Mouse (Mus musculus) forebrain, embryonic 14.5 days (tissue): ENCODE results near the gene Hyls1. TPM values are rescaled to one million over a fixed set of nuclear protein-coding genes. Genes with fewer than 3 reads are reported as not detected.
A peak's percentile ranks its signal among the peaks of the same experiment; 100 is the strongest.

Source experiments
- ATAC-seq: fragments of 200-750 bp; cut with Nextera tagmentation; 2 replicates; pipeline ENCODE4 v1.8.0; 2017; ENCODE audit warnings: mild to moderate bottlenecking, moderate library complexity
- DNase-seq: peaks from one replicate; pipeline ENCODE4 v3.0.0-alpha.2; 2015; ENCODE audit warnings: low spot score
- H3K27ac ChIP-seq: fragments of 300-500 bp; sonication (generic); 2 replicates; pipeline ENCODE4 v1.5.1; 2014; ENCODE audit warnings: low read depth, mild to moderate bottlenecking, control low read depth, low read length, moderate library complexity
- H3K27me3 ChIP-seq: fragments of 300-500 bp; sonication (generic); replicated peaks from 2 replicates; pipeline ENCODE4 v1.6.1; 2014; ENCODE audit warnings: low read length, control low read depth, mixed read lengths; ENCODE audit not compliant: control insufficient read depth, insufficient read depth
- H3K36me3 ChIP-seq: fragments of 300-500 bp; sonication (generic); 2 replicates; pipeline ENCODE4 v1.6.1; 2014; ENCODE audit warnings: low read length, control low read depth; ENCODE audit not compliant: control insufficient read depth, insufficient read depth
- H3K4me1 ChIP-seq: fragments of 300-500 bp; sonication (generic); 2 replicates; pipeline ENCODE4 v1.6.1; 2014; ENCODE audit warnings: antibody characterized with exemption, low read length, control low read depth; ENCODE audit not compliant: control insufficient read depth, insufficient read depth
- H3K4me2 ChIP-seq: fragments of 300-500 bp; sonication (generic); 2 replicates; pipeline ENCODE4 v1.6.1; 2014; ENCODE audit warnings: mild to moderate bottlenecking, control low read depth, low read length
- H3K4me3 ChIP-seq: fragments of 300-500 bp; sonication (generic); 2 replicates; pipeline ENCODE4 v1.5.1; 2014; ENCODE audit warnings: low read depth, low read length, control low read depth
- H3K9ac ChIP-seq: fragments of 300-500 bp; sonication (generic); 2 replicates; pipeline ENCODE4 v1.6.1; 2014; ENCODE audit warnings: mild to moderate bottlenecking, low read length, control low read depth, moderate library complexity
- H3K9me3 ChIP-seq: fragments of 300-500 bp; sonication (generic); replicated peaks from 2 replicates; pipeline ENCODE4 v1.6.1; 2016; ENCODE audit warnings: low read length, control low read depth, mixed read lengths; ENCODE audit not compliant: control insufficient read depth
- WGBS: fragments of 180-500 bp; shearing (Covaris S2); extraction: QIAGEN DNeasy Blood & Tissue Kit; methylation state at CpG from one replicate; pipeline ENCODE4 v1.1.7; 2014; 5-methylcytosine and 5-hydroxymethylcytosine counted together
- polyA plus RNA-seq: library from polyadenylated mRNA; unstranded; fragments of >200 nt; fragmentation: Nextera tagmentation; extraction: Ambion mirVana; gene quantifications from 2 replicates; pipeline ENCODE4 v1.2.1, GENCODE M21; 2014

Gene Hyls1
- polyA plus RNA-seq, 1 experiment from 2014 or later = 26.1 TPM

- H3K4me2 ChIP-seq = no peak overlapping the region
- peaks cover 15% of the 10 kb centered on the region for H3K4me1 ChIP-seq
- H3K4me3 ChIP-seq = no peak overlapping the region
- DNase-seq (peak; percentile 49), ATAC-seq (peak; percentile 27; the same call in 1 of the 2 replicates)
- no peaks in the 10 kb centered on the region for H3K36me3 ChIP-seq
- 65% methylated on average over 1 of the region's 1 CpGs for WGBS
- H3K9me3 ChIP-seq = no peaks in the 10 kb centered on the region
- no peaks in the 10 kb centered on the region for H3K27me3 ChIP-seq
- H3K27ac ChIP-seq = peak overlapping the region; percentile 41; the same call in 1 of the 2 replicates
- H3K9ac ChIP-seq = no peak overlapping the region
Observed at GRCm38 (mm10) chr9:35522821-35523515, 47.2 kb downstream of the Hyls1 start.

DNA sequence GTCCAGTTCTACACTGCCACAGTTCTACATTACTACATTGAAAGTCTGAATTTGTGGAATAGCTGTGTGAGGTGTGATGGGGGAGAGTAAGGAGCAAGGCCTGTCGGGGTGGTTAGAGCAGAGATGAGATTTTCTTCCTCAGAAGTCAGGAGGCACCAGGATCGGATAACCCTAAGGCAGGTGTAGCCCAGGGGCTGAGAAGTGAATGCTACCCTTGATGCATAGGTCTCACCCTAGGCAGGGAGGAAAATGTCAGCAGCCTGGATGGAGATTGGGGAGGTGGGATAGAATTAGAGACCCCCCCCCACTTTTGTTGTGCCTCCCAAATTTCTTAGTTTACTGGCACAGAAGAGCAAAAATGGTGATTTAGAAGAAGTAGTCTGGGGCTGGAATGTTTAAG lies 48.0 kb downstream of the Hyls1 start:
- ATAC-seq (no peak), DNase-seq (no peak)
- H3K27ac ChIP-seq = no peak overlapping the region
- H3K9me3 ChIP-seq = no peaks in the 10 kb centered on the region
- H3K27me3 ChIP-seq = no peaks in the 10 kb centered on the region
- no peak overlapping the region for H3K4me2 ChIP-seq
- H3K4me1 ChIP-seq = peaks cover 15% of the 10 kb centered on the region
- H3K36me3 ChIP-seq = no peaks in the 10 kb centered on the region
- no peak overlapping the region for H3K4me3 ChIP-seq
- H3K9ac ChIP-seq = no peak overlapping the region
- 76% methylated on average over 2 of the region's 2 CpGs for WGBS

DNA sequence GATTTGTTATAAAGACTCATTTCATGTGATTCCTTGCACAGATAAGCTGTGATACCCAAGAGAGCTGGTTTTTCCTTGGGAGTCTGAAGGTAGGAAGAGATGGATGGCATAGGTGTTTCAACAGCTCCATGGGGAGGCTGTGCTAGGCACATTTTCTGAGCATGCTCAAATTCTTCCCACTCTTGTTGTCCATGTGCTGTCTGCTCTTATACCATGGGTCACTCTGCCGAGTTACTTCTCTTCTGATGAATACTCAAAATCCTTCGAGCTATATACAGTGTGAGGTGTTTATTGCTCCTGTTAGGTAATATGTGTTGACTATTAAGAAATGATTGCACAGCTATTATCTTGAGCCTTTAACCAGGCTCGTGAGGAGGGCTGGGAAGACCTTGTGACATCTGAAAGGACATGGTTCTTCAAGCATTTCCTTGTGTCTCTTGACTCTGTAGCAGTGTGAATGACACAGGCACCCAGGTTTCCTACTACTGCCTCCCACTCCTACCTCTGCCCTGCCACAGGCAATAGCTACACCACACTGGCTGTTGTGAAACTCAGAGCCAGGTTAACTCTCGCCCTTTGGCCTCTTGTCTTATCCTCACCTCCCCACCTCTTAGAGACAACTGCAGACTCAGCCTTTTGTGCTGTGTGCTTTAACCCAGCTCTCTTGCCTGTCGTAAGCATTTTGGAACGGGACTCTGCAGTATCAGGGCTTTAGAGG lies 49.4 kb downstream of the Hyls1 start:
- no peak for DNase-seq
- WGBS = 86% methylated on average over 6 of the region's 6 CpGs
- peaks cover 15% of the 10 kb centered on the region for H3K4me1 ChIP-seq

GRCm38 (mm10) chr9:35518169-35518568 lies 52.0 kb downstream of the Hyls1 start, which contains the start of gene Gm1113:
Gene Gm1113 (minus strand): TSS chr9:35518269.
- H3K27me3 ChIP-seq = no peaks in the 10 kb centered on the region
- no peak within 1 kb of the TSS for H3K9ac ChIP-seq
- H3K36me3 ChIP-seq = no peaks in the 10 kb centered on the region
- H3K4me3 ChIP-seq = no peak within 1 kb of the TSS
- H3K4me1 ChIP-seq = peaks cover 5% of the 10 kb centered on the region
- ATAC-seq = no peak
- 80% methylated on average over 3 of the region's 3 CpGs for WGBS
- H3K4me2 ChIP-seq = no peak within 1 kb of the TSS
- no peaks in the 10 kb centered on the region for H3K9me3 ChIP-seq
- no peak for DNase-seq
- H3K27ac ChIP-seq = no peak within 1 kb of the TSS

More for the DNA sequence above, 49.4 kb downstream of the Hyls1 start:
- no peak overlapping the region for H3K27ac ChIP-seq
- no peak overlapping the region for H3K9ac ChIP-seq
- no peaks in the 10 kb centered on the region for H3K27me3 ChIP-seq
- no peak overlapping the region for H3K4me2 ChIP-seq
- H3K4me3 ChIP-seq = no peak overlapping the region
- no peaks in the 10 kb centered on the region for H3K9me3 ChIP-seq
- no peak for ATAC-seq
- no peaks in the 10 kb centered on the region for H3K36me3 ChIP-seq

- H3K27me3 ChIP-seq = no peaks in the 10 kb centered on the region
- ATAC-seq (no peak), DNase-seq (no peak)
- H3K4me1 ChIP-seq = no peaks in the 10 kb centered on the region
- H3K4me2 ChIP-seq = no peak overlapping the region
- no peak overlapping the region for H3K27ac ChIP-seq
- no peaks in the 10 kb centered on the region for H3K36me3 ChIP-seq
- 95% methylated on average over 16 of the region's 16 CpGs for WGBS
- H3K9me3 ChIP-seq = no peaks in the 10 kb centered on the region
- no peak overlapping the region for H3K4me3 ChIP-seq
- H3K9ac ChIP-seq = no peak overlapping the region
Observed at GRCm38 (mm10) chr9:35516711-35517110, 53.5 kb downstream of the Hyls1 start.

GRCm38 (mm10) chr9:35516182-35516581 lies 54.0 kb downstream of the Hyls1 start:
- no peak overlapping the region for H3K27ac ChIP-seq
- H3K4me2 ChIP-seq = no peak overlapping the region
- WGBS = 87% methylated on average over 5 of the region's 5 CpGs
- H3K9ac ChIP-seq = no peak overlapping the region
- no peak overlapping the region for H3K4me3 ChIP-seq
- ATAC-seq = no peak
- DNase-seq = no peak
- H3K4me1 ChIP-seq = no peaks in the 10 kb centered on the region
- no peaks in the 10 kb centered on the region for H3K9me3 ChIP-seq
- no peaks in the 10 kb centered on the region for H3K27me3 ChIP-seq
- no peaks in the 10 kb centered on the region for H3K36me3 ChIP-seq

DNA sequence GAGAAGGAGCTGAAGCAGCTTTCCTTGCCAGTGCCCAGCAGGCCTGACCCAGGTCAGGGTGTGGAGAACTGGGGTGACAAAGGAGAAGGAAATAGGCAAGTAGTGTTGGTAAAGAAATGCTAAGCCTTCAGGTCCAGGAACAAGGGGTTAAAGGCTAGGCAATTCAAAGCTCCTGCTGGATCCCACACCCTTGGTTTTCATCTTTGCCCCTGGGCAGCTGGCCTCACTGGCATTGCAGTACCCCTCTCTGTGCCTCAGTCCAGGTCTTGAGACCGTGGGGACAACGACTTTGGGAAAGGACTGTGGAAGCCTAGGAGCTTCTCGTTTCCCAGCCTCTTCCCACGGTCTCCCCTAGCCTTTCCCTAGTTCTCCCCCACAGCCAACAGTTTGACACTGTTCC lies 56.3 kb downstream of the Hyls1 start:
- Histone ChIP-seq H3K9me3 (no peaks in the 10 kb centered on the region), H3K9ac (no peak overlapping the region), H3K27ac (no peak overlapping the region), H3K4me1 (no peaks in the 10 kb centered on the region), H3K27me3 (no peaks in the 10 kb centered on the region), H3K36me3 (no peaks in the 10 kb centered on the region), H3K4me2 (no peak overlapping the region), H3K4me3 (no peak overlapping the region)
- 82% methylated on average over 4 of the region's 4 CpGs for WGBS
- DNase-seq (no peak), ATAC-seq (no peak)
